Mouse (Mus musculus) kidney, adult 2 months (tissue): Measurements from ENCODE around the gene Ttll5.

ENCODE experiments used
- CTCF ChIP-seq: fragments of 200-500 bp; conservative IDR thresholded peaks from 2 replicates; pipeline ENCODE4 v1.5.1; 2011; ENCODE audit warnings: low read depth, mild to moderate bottlenecking, control low read depth, low read length, moderate library complexity, mixed read lengths; ENCODE audit not compliant: insufficient read depth, insufficient read length
- POLR2A ChIP-seq: fragments of 200-500 bp; IDR thresholded peaks from one replicate; pipeline ENCODE4 v1.6.1; 2011; ENCODE audit warnings: low read depth, low read length, control low read depth

DNA sequence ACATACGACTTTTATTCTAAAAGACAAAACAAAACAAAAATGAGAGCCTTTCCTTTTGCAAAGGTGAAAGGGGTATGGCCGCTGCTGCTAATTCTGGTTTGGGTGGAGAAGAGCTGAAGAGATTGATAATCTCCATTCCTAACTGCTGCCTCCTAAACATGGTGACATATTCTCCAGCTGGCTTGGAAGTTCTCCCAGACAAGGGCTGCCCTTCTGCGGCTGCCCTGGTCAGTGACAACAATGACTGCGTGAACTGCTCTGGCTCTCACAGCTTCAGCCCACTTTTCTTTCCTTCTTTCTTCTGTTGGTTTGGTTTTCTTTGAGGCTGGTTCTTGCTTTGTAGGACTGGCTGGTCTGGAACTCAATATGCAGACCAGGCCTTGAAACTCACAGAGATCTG lies 163.7 kb downstream of the Ttll5 start:
- TF ChIP-seq CTCF (no peak), POLR2A (no peak)
